ENCODE assay signal across 8 mouse cellular contexts in genomic region chr6:13677818-13678282, GRCm38 (mm10). TPM values are rescaled to one million over a fixed set of nuclear protein-coding genes. Genes with fewer than 3 reads are reported as not detected.
DNase-seq lines count a peak whose midpoint lies in the region; ATAC-seq and TF ChIP-seq lines count a peak whose summit lies in the region.

Gene Bmt2, minus strand, starts transcription at chr6:13677966.

- peak; percentile 100 for DNase-seq in brain, embryonic 14.5 days (ENCODE audit: low read depth)
- DNase-seq in liver, adult 2 months (ENCODE audit: extremely low read depth, low read depth, low spot score), result peak; percentile 93
- DNase-seq in splenic B cell, adult 2 months (ENCODE audit: low read depth, low spot score), result peak; percentile 99

- H3K4me1 ChIP-seq in erythroblast, embryonic 14.5 days (ENCODE audit: control insufficient read depth), result peaks cover 20% of the 10 kb centered on the region
- H3K4me1 ChIP-seq in heart, embryonic 11.5 days (ENCODE audit: control insufficient read depth, insufficient read depth, low read length), result no peaks in the 10 kb centered on the region
- peaks cover 3% of the 10 kb centered on the region for H3K4me1 ChIP-seq in kidney, embryonic 16.5 days (ENCODE audit: insufficient read depth, low read length)
- H3K4me1 ChIP-seq in liver, adult 2 months (ENCODE audit: control insufficient read depth, insufficient read depth, low read length), result peaks cover 3% of the 10 kb centered on the region; the same call in 1 of the 2 replicates

- peak within 1 kb of the TSS; percentile 93 for H3K9ac ChIP-seq in heart, embryonic 11.5 days (ENCODE audit: low read depth, low read length)
- H3K9ac ChIP-seq in kidney, embryonic 16.5 days (replicated peaks; ENCODE audit: low read length), result peak within 1 kb of the TSS; percentile 94
- peak within 1 kb of the TSS; percentile 86 for H3K9ac ChIP-seq in liver, adult 2 months (ENCODE audit: low read depth, low read length)

- WGBS in heart, embryonic 11.5 days (ENCODE audit: insufficient replicate concordance), result under 1% methylated on average over 37 of the region's 37 CpGs
- WGBS in kidney, embryonic 16.5 days, result under 1% methylated on average over 34 of the region's 37 CpGs
- 1% methylated on average over 37 of the region's 37 CpGs for WGBS in liver, adult 2 months

- no peaks in the 10 kb centered on the region for H3K9me3 ChIP-seq in erythroblast, embryonic 14.5 days (ENCODE audit: control insufficient read depth, low read length)
- no peaks in the 10 kb centered on the region for H3K9me3 ChIP-seq in heart, embryonic 11.5 days (replicated peaks; ENCODE audit: control insufficient read depth, low read length)
- H3K9me3 ChIP-seq in kidney, embryonic 16.5 days (ENCODE audit: low read length), result no peaks in the 10 kb centered on the region

- H3K79me3 ChIP-seq in C2C12 (ENCODE audit: low read depth), result peaks cover 27% of the 10 kb centered on the region

- H3K4me2 ChIP-seq in heart, embryonic 11.5 days, result peak within 1 kb of the TSS; percentile 74
- H3K4me2 ChIP-seq in kidney, embryonic 16.5 days (replicated peaks; ENCODE audit: low read depth, low read length), result peak within 1 kb of the TSS; percentile 65
- peak within 1 kb of the TSS; percentile 94 for H3K4me2 ChIP-seq in myocyte (ENCODE audit: low read depth)

- peak within 1 kb of the TSS; percentile 92 for H3K27ac ChIP-seq in heart, embryonic 11.5 days (ENCODE audit: low read depth, low read length)
- H3K27ac ChIP-seq in kidney, embryonic 16.5 days (ENCODE audit: low read length), result peak within 1 kb of the TSS; percentile 96
- peak within 1 kb of the TSS; percentile 51 for H3K27ac ChIP-seq in liver, adult 2 months (replicated peaks; ENCODE audit: insufficient read depth, low read depth, low read length)

- TF ChIP-seq CTCF in C2C12 (IDR thresholded peaks at IDR 0.05; ENCODE audit: control insufficient read depth, insufficient read depth, insufficient read length), result no peak
- no peak for TF ChIP-seq CTCF in brain, embryonic 14.5 days (IDR thresholded peaks at IDR 0.05; ENCODE audit: borderline replicate concordance, extremely low read depth, insufficient read depth, insufficient read length)
- TF ChIP-seq CTCF in liver, adult 2 months (IDR thresholded peaks at IDR 0.05; ENCODE audit: low read depth, low read length), result no peak

- ATAC-seq in heart, embryonic 11.5 days (replicated peaks; ENCODE audit: insufficient number of reproducible peaks, low FRiP score, low TSS enrichment), result peak; percentile 99
- peak; percentile 99 for ATAC-seq in kidney, embryonic 16.5 days (ENCODE audit: low FRiP score, low TSS enrichment)

- peak; percentile 63 for TF ChIP-seq POLR2A in brain, embryonic 14.5 days (IDR thresholded peaks at IDR 0.05; ENCODE audit: borderline replicate concordance, extremely low read depth, insufficient read depth, insufficient read length, poor library complexity, severe bottlenecking)
- TF ChIP-seq POLR2A in liver, adult 2 months (IDR thresholded peaks at IDR 0.05; ENCODE audit: extremely low read depth, insufficient read depth, low read length), result peak; percentile 83
- peak; percentile 85 for TF ChIP-seq POLR2A in myocyte (IDR thresholded peaks at IDR 0.05; ENCODE audit: insufficient read length, low read depth)

- H3ac ChIP-seq in C2C12 (ENCODE audit: control insufficient read depth, insufficient read length, low read depth) (peak within 1 kb of the TSS; percentile 90), myocyte (ENCODE audit: control insufficient read depth, insufficient read length) (peak within 1 kb of the TSS; percentile 79)

- H3K27me3 ChIP-seq in C2C12 (ENCODE audit: control insufficient read depth, insufficient read depth, insufficient read length) (no peaks in the 10 kb centered on the region), myocyte (ENCODE audit: control insufficient read depth, insufficient read depth, insufficient read length) (no peaks in the 10 kb centered on the region)
- no peaks in the 10 kb centered on the region for H3K27me3 ChIP-seq in erythroblast, embryonic 14.5 days (ENCODE audit: control insufficient read depth)
- no peaks in the 10 kb centered on the region for H3K27me3 ChIP-seq in heart, embryonic 11.5 days (ENCODE audit: control insufficient read depth, insufficient read depth, low read length)
- no peaks in the 10 kb centered on the region for H3K27me3 ChIP-seq in kidney, embryonic 16.5 days (ENCODE audit: insufficient read depth, low read length)
- no peaks in the 10 kb centered on the region for H3K27me3 ChIP-seq in liver, adult 2 months (ENCODE audit: control insufficient read depth, insufficient read depth, low read length)
- no peaks in the 10 kb centered on the region for H3K27me3 ChIP-seq in splenic B cell, adult 2 months (ENCODE audit: control insufficient read depth, insufficient read depth, low read length, poor library complexity, severe bottlenecking)

- H3K4me3 ChIP-seq in C2C12 (ENCODE audit: insufficient read depth, poor library complexity, severe bottlenecking) (peak within 1 kb of the TSS; percentile 63), myocyte (peak within 1 kb of the TSS; percentile 72)
- peak within 1 kb of the TSS; percentile 88 for H3K4me3 ChIP-seq in erythroblast, embryonic 14.5 days (replicated peaks)
- H3K4me3 ChIP-seq in heart, embryonic 11.5 days (ENCODE audit: low read depth, low read length), result peak within 1 kb of the TSS; percentile 91
- peak within 1 kb of the TSS; percentile 89 for H3K4me3 ChIP-seq in kidney, embryonic 16.5 days (ENCODE audit: low read length)
- H3K4me3 ChIP-seq in liver, adult 2 months (ENCODE audit: insufficient read depth, low read depth, low read length), result peak within 1 kb of the TSS; percentile 90

- peaks cover 46% of the 10 kb centered on the region for H3K79me2 ChIP-seq in C2C12 (ENCODE audit: control insufficient read depth, insufficient read depth)
- H3K79me2 ChIP-seq in liver, adult 2 months (ENCODE audit: control insufficient read depth, insufficient read depth, low read length), result peaks cover 14% of the 10 kb centered on the region
- H3K79me2 ChIP-seq in myocyte (ENCODE audit: control insufficient read depth, insufficient read depth), result peaks cover 40% of the 10 kb centered on the region

- H3K36me3 ChIP-seq in C2C12 (ENCODE audit: control insufficient read depth, insufficient read depth) (no peaks in the 10 kb centered on the region), myocyte (ENCODE audit: control insufficient read depth, insufficient read depth) (no peaks in the 10 kb centered on the region)
- peaks cover 2% of the 10 kb centered on the region; the same call in 1 of the 2 replicates for H3K36me3 ChIP-seq in erythroblast, embryonic 14.5 days (ENCODE audit: control insufficient read depth)
- H3K36me3 ChIP-seq in heart, embryonic 11.5 days (ENCODE audit: control insufficient read depth, insufficient read depth, low read length), result no peaks in the 10 kb centered on the region
- H3K36me3 ChIP-seq in kidney, embryonic 16.5 days (ENCODE audit: insufficient read depth, low read length), result no peaks in the 10 kb centered on the region
- 0 out of 2 replicates have a peak, but pooled peaks cover 1% of the 10 kb centered on the region for H3K36me3 ChIP-seq in liver, adult 2 months (ENCODE audit: control insufficient read depth, insufficient read depth, low read length)
- H3K36me3 ChIP-seq in splenic B cell, adult 2 months (ENCODE audit: control insufficient read depth, insufficient read depth, low read length, poor library complexity, severe bottlenecking), result no peaks in the 10 kb centered on the region

TF ChIP-seq in C2C12, 6 proteins besides CTCF, POLR2A, EP300 and RAD21:
- TF ChIP-seq USF1 (IDR thresholded peaks at IDR 0.05; ENCODE audit: low read depth) (no peak), MAX (IDR thresholded peaks at IDR 0.05) (no peak), MYOG (IDR thresholded peaks at IDR 0.05; ENCODE audit: control insufficient read depth, extremely low read depth, insufficient read length) (no peak), CEBPB (IDR thresholded peaks at IDR 0.05; ENCODE audit: low read depth) (no peak), FOSL1 (IDR thresholded peaks at IDR 0.05; ENCODE audit: insufficient read depth, low read length, poor library complexity, severe bottlenecking) (no peak), MYOD1 (IDR thresholded peaks at IDR 0.05; ENCODE audit: control insufficient read depth, insufficient read length, low read depth) (no peak)
TF ChIP-seq in C2C12: peak in this region for 0.

TF ChIP-seq in myocyte, 11 proteins besides CTCF, POLR2A, EP300 and RAD21:
- TF ChIP-seq TCF12 (IDR thresholded peaks at IDR 0.05; ENCODE audit: insufficient read depth, poor library complexity, severe bottlenecking) (no peak), POLR2AphosphoS2 (IDR thresholded peaks at IDR 0.05; ENCODE audit: insufficient read length, low read depth) (peak; percentile 69), REST (IDR thresholded peaks at IDR 0.05; ENCODE audit: insufficient read depth, insufficient read length) (no peak), SRF (IDR thresholded peaks at IDR 0.05; ENCODE audit: control insufficient read depth, insufficient read length, low read depth) (peak; percentile 37), MYOG (IDR thresholded peaks at IDR 0.05; ENCODE audit: control insufficient read depth in 1 of 3, insufficient read depth in 1 of 3, insufficient read length in 2 of 3, low read depth in 2 of 3) (peak in 2 of 3 experiments; percentile 38 to 72), TCF3 (IDR thresholded peaks at IDR 0.05; ENCODE audit: insufficient read length, low read depth) (no peak), MAX (IDR thresholded peaks at IDR 0.05; ENCODE audit: low read depth) (no peak), CEBPB (IDR thresholded peaks at IDR 0.05; ENCODE audit: insufficient read depth, poor library complexity, severe bottlenecking) (no peak), E2F4 (IDR thresholded peaks at IDR 0.05; ENCODE audit: insufficient read depth) (no peak), MYOD1 (IDR thresholded peaks at IDR 0.05; ENCODE audit: control insufficient read depth in 1 of 3, insufficient read length in 2 of 3, low read depth in 2 of 3) (peak in 1 of 3 experiments; percentile 65), USF1 (IDR thresholded peaks at IDR 0.05; ENCODE audit: low read depth) (no peak)

RNA-seq across cellular contexts. Expression of gene Bmt2, which starts in this region (rescaled TPM):
- polyA plus RNA-seq in C2C12 (2012; fragmentation: generic; extraction: Trizol) (1.9 TPM), myocyte (2012; fragmentation: generic; extraction: Trizol) (2.8 TPM)
- 15.4 and 16.5 TPM in 2 replicates for polyA plus RNA-seq in brain, embryonic 14.5 days (2012; rRNA removed)
- polyA plus RNA-seq in erythroblast, embryonic 14.5 days (2012), result 0.01 TPM in 2 replicates
- polyA plus RNA-seq in heart, embryonic 11.5 days (2014; fragmentation: Nextera tagmentation; extraction: Ambion mirVana), result 23.7 and 27.7 TPM in 2 replicates
- 14.6 and 18.9 TPM in 2 replicates for polyA plus RNA-seq in kidney, embryonic 16.5 days (2015; fragmentation: Nextera tagmentation; extraction: Ambion mirVana)
- 7.4 and 9.3 TPM in 2 replicates for total RNA-seq in liver, adult 2 months (2014; rRNA removed)
- polyA plus RNA-seq in liver, adult 2 months (2012; rRNA removed), result 0.87 and 0.99 TPM in 2 replicates

Comparison
In these comparisons a context has a peak if more than half of its experiments do, and no peak if none do; other contexts are left out.
1. Peak in every context shown above with its lines: DNase-seq, ATAC-seq, H3K4me3 ChIP-seq and H3K27ac ChIP-seq.